Mouse (Mus musculus) natural killer cell, adult 2 months (primary cell): ENCODE measurements around the gene Dyrk1b.
"Not testable (repeated sequence)": the region's sequence is repeated elsewhere in the genome, so short reads cannot be mapped to it uniquely, and the experiment has no call there.

ENCODE experiments used
- DNase-seq, 2 experiments: peaks; one replicate each; pipeline ENCODE4 v3.0.0; 2022; ENCODE audit warnings: low spot score in 2 of 2

Gene Dyrk1b

GRCm38 (mm10) chr7:28179228-28179627 lies at the start of gene Dyrk1b:
Gene Dyrk1b, plus strand, starts transcription at chr7:28179469.
- DNase-seq: peak; percentile 99

DNA sequence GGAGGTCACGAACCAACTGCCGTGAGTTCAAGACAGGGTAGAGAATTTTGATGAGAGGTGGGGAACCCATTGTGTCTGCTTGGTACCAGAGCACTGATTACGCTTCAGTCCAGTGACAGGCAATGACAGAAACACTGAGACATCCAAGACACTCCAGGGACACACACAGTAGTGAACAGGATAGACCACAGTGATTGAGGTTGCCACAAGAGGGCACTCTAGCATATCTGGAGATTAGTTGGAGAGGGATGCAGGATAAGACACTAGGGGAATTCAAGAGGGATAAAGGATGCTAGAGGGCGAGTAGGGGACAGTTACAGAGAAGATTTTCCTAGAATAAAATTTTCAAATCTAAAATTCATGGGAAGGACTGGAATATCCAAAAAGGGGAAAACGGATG lies 41.7 kb upstream of the Dyrk1b start:
- DNase-seq: no peak

GRCm38 (mm10) chr7:28148263-28148662 lies 31.0 kb upstream of the Dyrk1b start:
- peak; percentile 49 to 69 for DNase-seq

DNA sequence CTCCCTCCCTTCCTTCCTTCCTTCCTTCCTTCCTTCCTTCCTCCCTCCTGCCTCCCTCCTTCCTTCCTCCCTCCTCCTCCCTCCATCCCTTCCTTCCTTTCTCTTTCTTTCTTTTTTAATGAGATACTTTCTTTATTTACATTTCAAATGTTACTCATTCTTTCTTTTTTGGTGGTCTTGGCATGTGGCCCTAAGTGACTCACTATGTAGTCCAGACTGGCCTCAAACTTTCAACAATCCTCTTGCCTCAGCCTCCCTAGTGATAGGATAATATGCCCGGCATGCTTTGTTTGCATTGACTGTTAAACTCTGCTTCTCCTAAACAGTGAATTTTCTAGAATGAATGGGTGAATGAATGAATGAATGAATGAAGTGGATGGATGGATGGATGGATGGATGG lies 29.4 kb upstream of the Dyrk1b start:
- DNase-seq: no peak

DNA sequence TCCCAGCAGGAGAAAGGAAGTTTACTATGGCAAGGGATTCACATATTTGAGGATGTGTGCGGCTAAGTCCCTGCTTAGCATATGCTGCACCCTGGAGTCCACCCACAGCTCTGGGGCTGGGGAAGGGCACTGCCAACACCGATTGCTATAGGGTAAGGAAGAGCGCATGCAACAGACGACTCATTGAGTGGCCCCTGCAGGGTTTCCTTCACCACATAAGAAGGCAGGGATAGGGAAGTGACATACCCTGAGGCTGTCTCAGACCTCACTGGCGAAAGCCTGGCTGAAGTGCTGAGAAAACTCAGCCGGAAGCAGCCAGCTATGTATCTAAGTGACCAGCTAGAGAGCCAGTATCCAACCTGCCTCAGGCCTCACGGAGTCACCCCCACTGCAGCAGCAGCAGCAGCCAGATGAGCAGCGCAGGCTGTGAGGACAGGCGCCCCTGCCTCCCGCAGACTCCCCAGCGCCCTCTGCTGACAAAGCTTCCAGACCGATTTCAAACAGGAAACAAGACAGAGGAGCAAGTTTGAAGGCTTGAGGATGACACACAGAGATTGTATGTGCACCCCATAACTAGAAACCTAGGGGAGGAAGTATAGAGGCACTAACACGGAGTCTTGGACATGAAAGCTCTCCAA lies 27.6 kb upstream of the Dyrk1b start:
- peak; percentile 12 to 53 for DNase-seq

- not testable (repeated sequence) for DNase-seq
Observed at GRCm38 (mm10) chr7:28153595-28153994, 25.7 kb upstream of the Dyrk1b start.

- no peak for DNase-seq
Observed at GRCm38 (mm10) chr7:28159292-28159691, 20.0 kb upstream of the Dyrk1b start.

GRCm38 (mm10) chr7:28159893-28160292 lies 19.4 kb upstream of the Dyrk1b start:
- DNase-seq: no peak

- no peak for DNase-seq
Observed at GRCm38 (mm10) chr7:28161163-28161749, 18.0 kb upstream of the Dyrk1b start.

- DNase-seq: no peak
Observed at GRCm38 (mm10) chr7:28165406-28165805, 13.9 kb upstream of the Dyrk1b start.

DNA sequence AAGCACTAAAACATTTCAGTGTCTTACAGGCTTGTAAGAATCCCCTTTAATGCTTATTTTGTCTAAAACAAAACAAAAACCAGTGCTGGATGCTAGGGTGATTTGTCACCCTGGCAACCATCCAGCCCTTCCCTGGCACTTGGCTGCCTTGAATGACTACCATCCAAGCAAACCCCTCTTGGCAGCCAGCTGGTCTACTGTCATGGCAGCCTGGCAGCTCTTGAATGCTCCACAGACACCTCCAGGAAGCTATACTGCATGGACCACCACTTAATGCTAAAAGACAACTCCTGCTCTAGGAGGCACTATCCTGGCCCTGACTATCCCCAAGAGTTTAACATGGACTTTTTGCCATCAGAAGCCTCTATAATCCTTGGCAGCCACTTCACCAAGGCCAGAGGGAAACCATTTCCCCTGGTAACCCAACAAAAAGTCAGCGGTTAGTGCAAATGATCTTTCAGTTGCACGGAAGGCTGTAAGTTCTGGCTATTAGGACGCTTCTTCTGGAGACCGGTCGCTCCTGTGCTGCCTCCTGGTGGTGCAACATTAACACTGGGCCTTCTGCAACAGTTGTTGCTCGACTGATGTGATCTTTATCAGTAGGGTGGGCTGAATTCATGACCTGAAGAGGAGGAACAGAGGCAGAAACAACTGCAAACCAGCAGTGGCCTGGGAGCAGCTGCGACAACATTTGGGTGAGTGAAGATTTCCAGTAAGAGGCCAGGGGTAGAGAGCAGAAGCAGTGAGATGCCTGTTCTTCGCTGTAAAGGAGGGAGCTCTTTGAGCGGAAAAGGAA lies 10.8 kb upstream of the Dyrk1b start:
- DNase-seq: peak; percentile 65 to 77

DNA sequence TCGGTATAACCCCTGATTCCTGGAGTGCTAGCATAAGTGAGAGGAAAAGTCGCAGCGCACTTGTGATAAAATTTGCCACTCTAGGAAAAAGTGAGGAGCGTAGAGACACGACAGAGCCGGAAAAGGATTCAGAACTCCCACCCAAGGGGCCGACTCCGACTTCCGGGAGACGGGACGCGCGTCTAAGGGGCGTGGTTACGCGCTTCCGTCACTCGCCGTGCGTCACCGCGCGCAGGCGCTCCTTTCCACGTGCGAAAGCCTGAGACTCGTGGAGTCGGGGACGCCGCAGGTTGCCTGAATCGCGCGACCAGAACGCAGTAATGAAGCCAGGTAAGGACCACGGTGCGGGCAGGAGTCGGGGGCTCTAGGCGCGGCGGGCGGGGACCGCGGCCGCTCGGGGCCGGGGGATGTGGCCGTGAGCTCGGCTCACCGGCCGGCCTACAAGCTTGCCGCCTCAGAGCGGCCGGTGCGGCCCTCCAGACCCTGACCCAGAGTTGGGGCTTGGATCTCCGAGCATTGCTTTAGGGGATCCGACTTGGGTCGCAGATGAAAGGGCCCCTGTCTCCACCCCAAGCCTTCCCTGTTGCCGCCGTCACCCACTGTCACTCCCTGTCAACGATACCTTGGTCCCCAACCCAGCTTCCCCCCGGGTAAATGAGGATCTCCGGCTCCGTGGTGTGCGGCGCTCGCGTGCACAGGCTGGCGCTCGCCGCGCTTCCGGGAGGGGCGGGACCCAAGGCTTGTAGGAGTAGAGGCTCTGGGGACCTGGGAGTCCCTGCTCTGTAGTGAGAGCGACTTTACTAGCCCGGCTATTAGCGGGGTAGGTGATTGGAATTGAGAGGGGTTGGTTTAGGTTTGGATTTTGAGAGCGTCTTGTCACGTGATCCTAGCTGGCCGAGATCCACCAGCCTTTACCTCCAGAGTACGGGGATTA lies 9.5 kb upstream of the Dyrk1b start, which contains the start of gene Fbl:
Fbl (plus strand) TSS at position 222 of the 934 bp plus-strand sequence.
- peak; percentile 77 to 88 for DNase-seq

DNA sequence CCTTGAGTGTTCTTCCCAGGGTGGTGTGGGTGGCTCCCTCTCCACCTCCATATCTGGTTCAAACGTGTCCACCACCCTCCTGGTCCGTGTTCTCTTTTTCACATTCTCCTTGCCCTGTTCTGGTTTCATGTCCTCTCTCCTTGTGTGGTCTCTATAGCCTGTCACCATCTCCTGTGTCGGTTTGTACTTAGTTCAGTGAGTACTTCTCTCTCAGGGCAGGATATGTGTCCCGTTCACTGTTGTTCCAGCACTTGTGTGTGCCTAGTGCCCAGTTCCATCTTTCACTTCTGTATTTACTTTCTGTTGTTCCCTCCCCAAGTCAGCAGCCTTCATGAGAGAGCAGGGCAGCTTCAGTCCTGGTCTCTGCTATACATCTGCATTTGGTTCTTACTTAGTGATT lies 3.9 kb upstream of the Dyrk1b start:
- no peak for DNase-seq

GRCm38 (mm10) chr7:28179741-28180377 lies 590 bp downstream of the Dyrk1b start:
- peak; percentile 88 to 91 for DNase-seq

DNA sequence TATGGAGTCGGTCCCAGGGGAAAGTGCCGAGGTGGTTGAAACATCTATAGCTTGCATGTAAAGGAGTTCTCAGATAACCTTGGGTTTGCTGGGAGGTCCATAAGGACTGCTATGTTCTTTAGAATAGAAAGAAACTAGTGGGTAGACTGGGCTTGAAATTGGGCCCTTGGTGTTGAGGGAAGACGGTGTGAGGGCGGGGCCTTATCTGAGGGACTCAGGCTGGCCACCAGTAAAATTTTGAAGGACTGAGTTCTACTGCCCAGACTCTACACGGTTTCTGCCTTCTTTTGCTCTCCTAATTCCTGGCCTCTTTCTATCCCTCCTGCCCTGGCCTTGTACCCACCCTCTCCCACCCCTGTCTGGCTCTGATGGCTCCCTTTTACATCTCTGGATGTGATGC lies 1.6 kb downstream of the Dyrk1b start:
- no peak for DNase-seq

DNA sequence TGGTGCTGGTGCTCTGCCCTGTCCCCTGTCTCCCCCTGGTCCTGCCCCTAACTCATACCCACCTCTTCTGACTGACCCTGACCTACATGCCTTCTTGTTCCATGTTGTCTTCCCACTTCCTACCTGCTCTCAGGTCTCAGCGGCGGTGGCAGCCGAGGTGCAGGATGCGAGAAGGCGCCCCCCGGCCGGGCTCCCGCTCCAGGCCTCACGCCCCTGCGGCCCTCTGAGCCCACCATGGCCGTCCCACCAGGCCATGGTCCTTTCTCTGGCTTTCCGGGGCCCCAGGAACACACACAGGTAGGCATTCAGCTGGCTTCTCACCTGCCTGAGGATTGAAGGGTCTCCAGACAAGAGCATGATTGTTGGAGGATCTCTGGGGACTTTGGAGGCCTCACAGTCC lies 2.1 kb downstream of the Dyrk1b start:
- no peak for DNase-seq

DNA sequence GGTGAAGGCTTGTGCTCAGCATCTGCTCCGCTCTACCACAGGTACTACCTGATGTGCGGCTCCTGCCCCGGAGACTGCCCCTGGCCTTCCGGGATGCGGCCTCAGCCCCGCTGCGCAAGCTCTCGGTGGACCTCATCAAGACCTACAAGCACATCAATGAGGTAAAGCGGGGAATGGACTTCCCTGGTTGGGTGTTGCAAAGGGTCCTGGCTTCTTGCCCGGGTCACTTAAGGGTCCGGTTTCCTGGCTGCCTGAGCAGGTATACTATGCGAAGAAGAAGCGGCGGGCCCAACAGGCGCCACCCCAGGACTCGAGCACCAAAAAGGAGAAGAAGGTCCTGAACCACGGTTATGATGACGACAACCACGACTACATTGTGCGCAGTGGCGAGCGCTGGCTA lies 3.1 kb downstream of the Dyrk1b start:
- no peak for DNase-seq

DNA sequence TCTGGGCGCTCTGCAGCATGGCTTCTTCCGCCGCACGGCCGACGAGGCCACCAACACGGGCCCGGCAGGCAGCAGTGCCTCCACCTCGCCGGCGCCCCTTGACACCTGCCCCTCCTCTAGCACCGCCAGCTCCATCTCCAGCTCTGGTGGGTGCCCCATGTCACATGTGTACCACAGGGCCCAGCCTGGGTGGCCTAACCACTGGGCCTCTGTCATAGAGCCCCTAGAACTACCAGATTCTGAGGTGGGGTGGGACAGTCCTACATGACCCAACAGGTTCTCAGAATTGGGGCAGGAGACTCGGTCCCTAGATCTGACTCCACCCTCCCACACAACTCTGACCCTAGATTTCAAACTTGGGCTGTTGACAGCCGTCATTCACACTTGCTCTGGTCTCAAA lies 6.6 kb downstream of the Dyrk1b start:
- DNase-seq: no peak

GRCm38 (mm10) chr7:28186631-28187030 lies 7.4 kb downstream of the Dyrk1b start:
- no peak for DNase-seq

DNA sequence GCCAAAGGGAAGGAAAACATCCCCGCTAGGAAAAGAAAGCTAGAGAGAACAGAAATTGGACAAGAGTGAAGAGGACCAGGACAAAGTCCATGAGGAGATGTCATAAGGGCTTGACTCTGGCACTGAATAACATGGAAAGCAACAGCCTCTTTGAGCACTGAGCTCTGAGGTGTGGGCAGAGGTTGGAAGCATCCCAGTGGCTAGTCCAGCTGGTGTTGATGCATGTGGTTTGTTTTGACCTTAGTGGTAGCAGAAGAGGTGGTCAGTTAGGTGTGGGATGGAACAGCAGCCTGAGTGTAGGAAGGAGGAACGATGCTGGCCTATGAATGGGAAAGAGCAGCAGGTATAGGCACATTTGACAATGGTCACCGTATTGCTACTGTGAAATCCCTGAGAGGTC lies 12.2 kb downstream of the Dyrk1b start:
- DNase-seq: no peak

DNA sequence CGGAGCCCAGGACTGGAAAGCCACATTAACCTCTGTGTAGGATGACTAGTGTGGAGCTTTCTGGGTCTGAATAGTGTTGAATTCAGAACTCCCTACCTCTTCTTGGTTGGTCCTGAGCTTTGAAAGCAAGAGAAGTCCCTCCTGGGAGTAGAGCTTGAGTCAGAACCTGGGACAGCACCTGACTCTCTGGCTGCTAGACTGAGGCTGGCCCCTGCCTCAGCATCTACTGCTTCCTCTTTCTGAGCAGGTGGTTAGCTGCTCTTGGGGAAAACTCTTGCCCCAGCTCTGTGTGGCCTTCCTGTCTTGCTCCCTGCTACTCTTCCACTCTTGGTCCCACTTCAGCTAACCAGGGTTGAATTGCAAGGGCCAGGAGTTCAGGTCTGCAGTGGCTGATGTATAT lies 12.6 kb downstream of the Dyrk1b start:
- DNase-seq: no peak
